Mouse (Mus musculus): ENCODE measurements at regions not wholly inside any gene's neighbourhood (a gene's known extent, or its start where the extent isn't known, plus 50 kb on each side); places are given as distances from the start of the nearest gene placed in this dataset.

GRCm38 (mm10) chr9:61841222-61841621 is 73.1 kb downstream of the Rplp1 start:
- WGBS, result 91% methylated on average over 8 of the region's 8 CpGs
- peaks cover 16% of the 10 kb centered on the region for H3K4me1 ChIP-seq
- no peaks in the 10 kb centered on the region for H3K36me3 ChIP-seq (replicated peaks)
- no peak overlapping the region for H3K4me3 ChIP-seq
- no peak for DNase-seq (ENCODE audit: extremely low spot score, low spot score)
- H3K9me3 ChIP-seq, result no peaks in the 10 kb centered on the region
- H3K27me3 ChIP-seq (ENCODE audit: poor library complexity, severe bottlenecking), result peaks cover 6% of the 10 kb centered on the region; the same call in 1 of the 2 replicates
- H3K27ac ChIP-seq, result no peak overlapping the region

- WGBS, result 87% methylated on average over 7 of the region's 7 CpGs
- H3K9me3 ChIP-seq, result no peaks in the 10 kb centered on the region
- peaks cover 16% of the 10 kb centered on the region for H3K4me1 ChIP-seq
- no peak for DNase-seq (ENCODE audit: extremely low spot score, low spot score)
- no peak overlapping the region for H3K4me3 ChIP-seq
- H3K27ac ChIP-seq, result no peak overlapping the region
- H3K36me3 ChIP-seq (replicated peaks), result no peaks in the 10 kb centered on the region
- peaks cover 6% of the 10 kb centered on the region; the same call in 1 of the 2 replicates for H3K27me3 ChIP-seq (ENCODE audit: poor library complexity, severe bottlenecking)
Measured at GRCm38 (mm10) chr9:61840353-61840752, 74.0 kb downstream of the Rplp1 start.

- no peak overlapping the region for H3K27ac ChIP-seq
- no peak overlapping the region for H3K4me3 ChIP-seq
- WGBS, result 78% methylated on average over 9 of the region's 9 CpGs
- no peaks in the 10 kb centered on the region for H3K36me3 ChIP-seq (replicated peaks)
- H3K27me3 ChIP-seq (ENCODE audit: poor library complexity, severe bottlenecking), result 0 out of 2 replicates have a peak, but pooled peaks cover 6% of the 10 kb centered on the region
- H3K9me3 ChIP-seq, result no peaks in the 10 kb centered on the region
- no peak for DNase-seq (ENCODE audit: extremely low spot score, low spot score)
- H3K4me1 ChIP-seq, result peaks cover 16% of the 10 kb centered on the region
Measured at GRCm38 (mm10) chr9:61833226-61833625, 81.1 kb downstream of the Rplp1 start.

GRCm38 (mm10) chr9:61830236-61830635 is 84.1 kb downstream of the Rplp1 start:
- Histone ChIP-seq H3K27me3 (ENCODE audit: poor library complexity, severe bottlenecking) (peaks cover 6% of the 10 kb centered on the region; the same call in 1 of the 2 replicates), H3K9me3 (no peaks in the 10 kb centered on the region), H3K36me3 (replicated peaks) (no peaks in the 10 kb centered on the region), H3K4me3 (no peak overlapping the region), H3K27ac (0 out of 2 replicates have a peak overlapping the region, but pooled peaks have one; percentile 9), H3K4me1 (peaks cover 19% of the 10 kb centered on the region)
- 86% methylated on average over 7 of the region's 7 CpGs for WGBS
- DNase-seq (ENCODE audit: extremely low spot score, low spot score), result no peak

GRCm38 (mm10) chr9:61829736-61830135 is 84.6 kb downstream of the Rplp1 start:
- Histone ChIP-seq H3K9me3 (no peaks in the 10 kb centered on the region), H3K36me3 (replicated peaks) (no peaks in the 10 kb centered on the region), H3K4me1 (peaks cover 19% of the 10 kb centered on the region), H3K4me3 (no peak overlapping the region), H3K27me3 (ENCODE audit: poor library complexity, severe bottlenecking) (peaks cover 6% of the 10 kb centered on the region; the same call in 1 of the 2 replicates), H3K27ac (0 out of 2 replicates have a peak overlapping the region, but pooled peaks have one; percentile 9)
- DNase-seq (ENCODE audit: extremely low spot score, low spot score), result no peak
- WGBS, result 88% methylated on average over 8 of the region's 8 CpGs

GRCm38 (mm10) chr9:61829301-61829700 is 85.0 kb downstream of the Rplp1 start:
- DNase-seq (ENCODE audit: extremely low spot score, low spot score), result no peak
- Histone ChIP-seq H3K27me3 (ENCODE audit: poor library complexity, severe bottlenecking) (peaks cover 6% of the 10 kb centered on the region; the same call in 1 of the 2 replicates), H3K27ac (no peak overlapping the region), H3K4me3 (no peak overlapping the region), H3K9me3 (no peaks in the 10 kb centered on the region), H3K4me1 (peaks cover 19% of the 10 kb centered on the region), H3K36me3 (replicated peaks) (no peaks in the 10 kb centered on the region)
- 90% methylated on average over 3 of the region's 3 CpGs for WGBS

- no peak for DNase-seq (ENCODE audit: extremely low spot score, low spot score)
- WGBS, result 93% methylated on average over 4 of the region's 4 CpGs
- Histone ChIP-seq H3K27ac (no peak overlapping the region), H3K36me3 (replicated peaks) (no peaks in the 10 kb centered on the region), H3K9me3 (no peaks in the 10 kb centered on the region), H3K4me1 (peaks cover 11% of the 10 kb centered on the region; the same call in 1 of the 2 replicates), H3K27me3 (ENCODE audit: poor library complexity, severe bottlenecking) (peaks cover 6% of the 10 kb centered on the region; the same call in 1 of the 2 replicates), H3K4me3 (no peak overlapping the region)
Measured at GRCm38 (mm10) chr9:61827721-61828120, 86.6 kb downstream of the Rplp1 start.

GRCm38 (mm10) chr9:61827014-61827413 is 87.3 kb downstream of the Rplp1 start:
- Histone ChIP-seq H3K4me3 (no peak overlapping the region), H3K27me3 (ENCODE audit: poor library complexity, severe bottlenecking) (peaks cover 6% of the 10 kb centered on the region; the same call in 1 of the 2 replicates), H3K4me1 (peaks cover 8% of the 10 kb centered on the region; the same call in 1 of the 2 replicates), H3K36me3 (replicated peaks) (no peaks in the 10 kb centered on the region), H3K27ac (no peak overlapping the region), H3K9me3 (no peaks in the 10 kb centered on the region)
- WGBS, result 97% methylated on average over 2 of the region's 2 CpGs
- DNase-seq (ENCODE audit: extremely low spot score, low spot score), result no peak

GRCm38 (mm10) chr9:61826415-61826814 is 87.9 kb downstream of the Rplp1 start:
- Histone ChIP-seq H3K27me3 (ENCODE audit: poor library complexity, severe bottlenecking) (peaks cover 6% of the 10 kb centered on the region; the same call in 1 of the 2 replicates), H3K36me3 (replicated peaks) (no peaks in the 10 kb centered on the region), H3K4me3 (no peak overlapping the region), H3K9me3 (no peaks in the 10 kb centered on the region), H3K27ac (0 out of 2 replicates have a peak overlapping the region, but pooled peaks have one; percentile 1), H3K4me1 (peaks cover 8% of the 10 kb centered on the region; the same call in 1 of the 2 replicates)
- DNase-seq (ENCODE audit: extremely low spot score, low spot score), result no peak
- 88% methylated on average over 3 of the region's 3 CpGs for WGBS

GRCm38 (mm10) chr9:61825804-61826203 is 88.5 kb downstream of the Rplp1 start:
- Histone ChIP-seq H3K27ac (no peak overlapping the region), H3K4me1 (peaks cover 8% of the 10 kb centered on the region; the same call in 1 of the 2 replicates), H3K36me3 (replicated peaks) (no peaks in the 10 kb centered on the region), H3K27me3 (ENCODE audit: poor library complexity, severe bottlenecking) (peaks cover 6% of the 10 kb centered on the region; the same call in 1 of the 2 replicates), H3K9me3 (no peaks in the 10 kb centered on the region), H3K4me3 (no peak overlapping the region)
- no peak for DNase-seq (ENCODE audit: extremely low spot score, low spot score)
- 74% methylated on average over 2 of the region's 2 CpGs for WGBS

- H3K27ac ChIP-seq, result no peak overlapping the region
- no peaks in the 10 kb centered on the region for H3K36me3 ChIP-seq (replicated peaks)
- no peak for DNase-seq (ENCODE audit: extremely low spot score, low spot score)
- 92% methylated on average over 1 of the region's 1 CpGs for WGBS
- H3K27me3 ChIP-seq (ENCODE audit: poor library complexity, severe bottlenecking), result no peaks in the 10 kb centered on the region
- peaks cover 18% of the 10 kb centered on the region for H3K4me1 ChIP-seq
- H3K9me3 ChIP-seq, result no peaks in the 10 kb centered on the region
- H3K4me3 ChIP-seq, result no peak overlapping the region
Measured at GRCm38 (mm10) chr9:61819836-61820235, 94.5 kb downstream of the Rplp1 start.

- no peak for DNase-seq (ENCODE audit: extremely low spot score, low spot score)
- Histone ChIP-seq H3K27me3 (ENCODE audit: poor library complexity, severe bottlenecking) (no peaks in the 10 kb centered on the region), H3K4me3 (no peak overlapping the region), H3K36me3 (replicated peaks) (no peaks in the 10 kb centered on the region), H3K9me3 (no peaks in the 10 kb centered on the region), H3K4me1 (peaks cover 18% of the 10 kb centered on the region), H3K27ac (peak overlapping the region; percentile 26; the same call in 1 of the 2 replicates)
- 77% methylated on average over 11 of the region's 11 CpGs for WGBS
Measured at GRCm38 (mm10) chr9:61816589-61817179, 97.7 kb downstream of the Rplp1 start.

GRCm38 (mm10) chr9:61815995-61816394 is 98.3 kb downstream of the Rplp1 start:
- H3K36me3 ChIP-seq (replicated peaks), result no peaks in the 10 kb centered on the region
- peak; percentile 26 for DNase-seq (ENCODE audit: extremely low spot score, low spot score)
- H3K4me3 ChIP-seq, result no peak overlapping the region
- H3K27ac ChIP-seq, result 0 out of 2 replicates have a peak overlapping the region, but pooled peaks have one; percentile 21
- no peaks in the 10 kb centered on the region for H3K27me3 ChIP-seq (ENCODE audit: poor library complexity, severe bottlenecking)
- no peaks in the 10 kb centered on the region for H3K9me3 ChIP-seq
- WGBS, result 46% methylated on average over 10 of the region's 10 CpGs
- H3K4me1 ChIP-seq, result peaks cover 18% of the 10 kb centered on the region

Data from forebrain, embryonic 10.5 days (tissue).